Mouse (Mus musculus) lung, adult 2 months (tissue): ENCODE measurements around the gene Mb.

Experiments used
- CTCF ChIP-seq: fragments of 200-500 bp; IDR thresholded peaks from 2 replicates; pipeline ENCODE4 v1.5.1; 2011; ENCODE audit warnings: mild to moderate bottlenecking, low read length, control low read depth; ENCODE audit not compliant: insufficient read depth
- POLR2A ChIP-seq: fragments of 200-500 bp; IDR thresholded peaks from 2 replicates; pipeline ENCODE4 v1.6.1; 2011; ENCODE audit warnings: low read depth, mild to moderate bottlenecking, control low read depth, low read length, borderline replicate concordance; ENCODE audit errors: extremely low read depth

GRCm38 (mm10) chr15:76982745-76983144, 67.7 kb downstream of the Mb start:
- TF ChIP-seq POLR2A (no peak), CTCF (no peak)
